Mouse (Mus musculus) liver, adult 2 months (tissue): Measurements from ENCODE around the gene Masp2.

Experiments used
- CTCF ChIP-seq: fragments of 200-500 bp; IDR thresholded peaks from 2 replicates; pipeline ENCODE4 v1.5.1; 2011; ENCODE audit warnings: low read depth, low read length, control low read depth
- POLR2A ChIP-seq: fragments of 200-500 bp; IDR thresholded peaks from 2 replicates; pipeline ENCODE4 v1.6.1; 2011; ENCODE audit warnings: low read length, control low read depth; ENCODE audit not compliant: insufficient read depth; ENCODE audit errors: extremely low read depth

DNA sequence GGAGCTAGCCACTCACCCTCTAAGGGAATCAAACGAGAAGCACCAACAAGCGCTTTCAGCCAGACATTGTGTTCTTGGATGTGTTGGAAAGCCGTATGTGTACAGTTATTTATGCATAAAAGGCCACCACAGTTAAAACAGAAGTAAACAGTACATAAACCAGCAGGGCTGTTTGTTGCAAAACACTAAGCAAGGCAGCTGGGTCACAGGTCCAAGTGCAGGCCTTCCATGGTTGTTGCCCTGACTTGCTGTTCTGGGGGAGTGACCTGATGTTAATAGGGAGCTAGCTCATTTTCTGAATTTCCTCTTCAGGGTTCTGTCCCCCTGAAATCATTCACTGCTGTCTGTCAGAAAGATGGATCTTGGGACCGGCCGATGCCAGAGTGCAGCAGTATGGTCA is 7.5 kb downstream of the Masp2 start:
- no peak for TF ChIP-seq CTCF
- no peak for TF ChIP-seq POLR2A
